Mouse (Mus musculus) embryonic facial prominence, embryonic 11.5 days (tissue): ENCODE results near the gene Pced1b. TPM values are rescaled to one million over a fixed set of nuclear protein-coding genes. Genes with fewer than 3 reads are reported as not detected.

Experiments used
- ATAC-seq: fragments of 200-750 bp; cut with Nextera tagmentation; replicated peaks from 2 replicates; pipeline ENCODE4 v1.8.0; 2017; ENCODE audit warnings: low read depth; ENCODE audit not compliant: insufficient number of reproducible peaks, low FRiP score, low TSS enrichment
- DNase-seq: peaks from one replicate; pipeline ENCODE4 v3.0.0-alpha.2; 2015; ENCODE audit warnings: low spot score
- H3K27ac ChIP-seq: fragments of 300-500 bp; sonication (generic); replicated peaks from 2 replicates; pipeline ENCODE4 v1.5.1; 2014; ENCODE audit warnings: mild to moderate bottlenecking, low read depth, low read length, control low read depth
- H3K27me3 ChIP-seq: fragments of 300-500 bp; sonication (generic); 2 replicates; pipeline ENCODE4 v1.6.1; 2014; ENCODE audit warnings: mild to moderate bottlenecking, low read length, moderate library complexity, mixed read lengths; ENCODE audit not compliant: control insufficient read depth, insufficient read depth
- H3K36me3 ChIP-seq: fragments of 300-500 bp; sonication (generic); replicated peaks from 2 replicates; pipeline ENCODE4 v1.6.1; 2014; ENCODE audit warnings: low read depth, mild to moderate bottlenecking, low read length, moderate library complexity, mixed read lengths; ENCODE audit not compliant: control insufficient read depth, insufficient read depth
- H3K4me1 ChIP-seq: fragments of 300-500 bp; sonication (generic); 2 replicates; pipeline ENCODE4 v1.6.1; 2014; ENCODE audit warnings: low read length, mixed read lengths; ENCODE audit not compliant: control insufficient read depth, insufficient read depth
- H3K4me2 ChIP-seq: fragments of 300-500 bp; sonication (generic); 2 replicates; pipeline ENCODE4 v1.6.1; 2014; ENCODE audit warnings: low read depth, mild to moderate bottlenecking, control low read depth, low read length, moderate library complexity
- H3K4me3 ChIP-seq: fragments of 300-500 bp; sonication (generic); 2 replicates; pipeline ENCODE4 v1.5.1; 2014; ENCODE audit warnings: low read depth, low read length, control low read depth
- H3K9ac ChIP-seq: fragments of 300-500 bp; sonication (generic); replicated peaks from 2 replicates; pipeline ENCODE4 v1.6.1; 2014; ENCODE audit warnings: mild to moderate bottlenecking, control low read depth, low read length
- H3K9me3 ChIP-seq: fragments of 300-500 bp; sonication (generic); replicated peaks from 2 replicates; pipeline ENCODE4 v1.6.1; 2016; ENCODE audit warnings: mild to moderate bottlenecking, low read length, inconsistent platforms, mixed read lengths; ENCODE audit not compliant: control insufficient read depth
- WGBS: fragments of 180-500 bp; shearing (Covaris S2); extraction: QIAGEN DNeasy Blood & Tissue Kit; methylation state at CpG from one replicate; pipeline ENCODE4 v1.1.7; 2014; 5-methylcytosine and 5-hydroxymethylcytosine counted together
- polyA plus RNA-seq: library from polyadenylated mRNA; unstranded; fragments of >200 nt; fragmentation: Nextera tagmentation; extraction: Ambion mirVana; gene quantifications from 2 replicates; pipeline ENCODE4 v1.2.1, GENCODE M21; 2014

Gene Pced1b
- polyA plus RNA-seq, 1 experiment from 2014 or later = 4.3 TPM

DNA sequence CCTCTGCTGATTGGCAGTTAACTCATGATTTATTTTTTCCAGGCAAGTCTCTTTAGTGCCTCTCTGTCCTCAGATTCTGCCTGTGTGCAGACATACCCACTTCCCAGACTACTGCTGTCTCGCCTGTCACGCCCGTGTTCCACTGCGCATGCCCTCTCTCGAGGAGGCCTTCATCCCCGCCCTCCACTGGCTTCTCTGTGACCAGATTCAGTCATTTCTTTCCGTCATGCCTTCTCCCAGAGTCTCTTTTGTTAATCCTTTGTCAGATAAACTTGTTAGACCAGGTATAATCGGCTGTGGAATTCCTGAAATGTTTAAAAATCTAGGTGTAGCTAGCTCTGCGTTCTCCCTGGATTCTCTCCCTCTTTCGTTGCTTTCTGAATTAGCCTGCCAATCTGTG is 23.5 kb upstream of the Pced1b start:
- Histone ChIP-seq H3K4me2 (no peak overlapping the region), H3K9ac (no peak overlapping the region), H3K4me1 (no peaks in the 10 kb centered on the region), H3K36me3 (no peaks in the 10 kb centered on the region), H3K27me3 (no peaks in the 10 kb centered on the region), H3K27ac (no peak overlapping the region), H3K9me3 (no peaks in the 10 kb centered on the region), H3K4me3 (no peak overlapping the region)
- WGBS = 85% methylated on average over 10 of the region's 10 CpGs
- ATAC-seq (no peak), DNase-seq (peak; percentile 11)

DNA sequence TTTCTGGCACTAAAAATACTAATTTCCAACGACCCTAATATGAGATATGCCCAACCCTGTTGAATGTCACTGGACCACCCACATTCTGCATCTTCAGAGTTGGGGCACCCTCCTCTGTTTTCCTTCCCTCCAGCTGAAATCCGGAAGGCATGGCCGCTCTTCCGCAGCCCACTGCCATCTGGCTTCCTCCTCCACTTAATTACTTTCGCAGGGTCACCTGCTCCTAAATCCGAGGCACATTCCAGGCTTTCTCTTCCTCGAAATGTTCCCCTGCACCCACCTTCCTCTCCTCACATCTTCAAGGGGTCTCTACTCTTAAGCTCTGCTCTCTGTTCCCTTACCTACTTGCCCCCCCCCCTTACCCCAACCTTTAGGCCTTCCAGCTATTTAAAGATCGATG is 22.9 kb upstream of the Pced1b start:
- DNase-seq (no peak), ATAC-seq (no peak)
- Histone ChIP-seq H3K27ac (no peak overlapping the region), H3K9ac (no peak overlapping the region), H3K4me3 (no peak overlapping the region), H3K4me1 (no peaks in the 10 kb centered on the region), H3K9me3 (no peaks in the 10 kb centered on the region), H3K36me3 (no peaks in the 10 kb centered on the region), H3K27me3 (no peaks in the 10 kb centered on the region), H3K4me2 (no peak overlapping the region)
- WGBS = 69% methylated on average over 8 of the region's 8 CpGs

DNA sequence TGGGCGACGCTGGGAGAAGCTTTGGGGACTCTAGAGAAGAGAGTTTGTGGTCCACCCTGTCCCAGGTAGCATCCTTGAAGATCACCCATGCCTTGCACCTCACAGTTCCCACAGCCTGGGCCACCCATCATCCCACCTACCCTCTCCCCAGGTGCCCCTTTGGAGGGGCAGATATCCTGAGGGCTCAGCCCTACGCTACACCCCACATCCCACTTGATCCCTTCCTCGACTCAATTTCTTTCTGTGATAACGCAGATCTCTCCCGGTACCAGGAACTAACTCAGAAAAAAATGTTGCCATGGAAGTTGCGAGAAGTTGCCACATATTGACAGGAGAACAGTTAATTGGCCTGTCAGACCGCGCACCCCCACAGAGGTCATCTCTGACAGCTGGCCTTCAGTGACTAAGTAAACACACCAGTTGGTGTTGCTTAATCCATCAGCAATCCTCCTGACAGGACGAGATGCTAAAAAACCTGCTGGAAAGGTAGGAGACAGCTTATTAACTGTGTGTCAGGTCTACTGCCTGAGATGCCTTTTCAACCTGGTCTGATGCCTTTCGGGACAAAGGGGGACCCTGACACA is 17.3 kb upstream of the Pced1b start:
- H3K4me1 ChIP-seq = no peaks in the 10 kb centered on the region
- no peak overlapping the region for H3K27ac ChIP-seq
- no peak overlapping the region for H3K9ac ChIP-seq
- no peak overlapping the region for H3K4me3 ChIP-seq
- ATAC-seq (no peak), DNase-seq (no peak)
- WGBS = 82% methylated on average over 11 of the region's 11 CpGs
- no peaks in the 10 kb centered on the region for H3K27me3 ChIP-seq
- no peaks in the 10 kb centered on the region for H3K9me3 ChIP-seq
- H3K36me3 ChIP-seq = no peaks in the 10 kb centered on the region
- H3K4me2 ChIP-seq = no peak overlapping the region

DNA sequence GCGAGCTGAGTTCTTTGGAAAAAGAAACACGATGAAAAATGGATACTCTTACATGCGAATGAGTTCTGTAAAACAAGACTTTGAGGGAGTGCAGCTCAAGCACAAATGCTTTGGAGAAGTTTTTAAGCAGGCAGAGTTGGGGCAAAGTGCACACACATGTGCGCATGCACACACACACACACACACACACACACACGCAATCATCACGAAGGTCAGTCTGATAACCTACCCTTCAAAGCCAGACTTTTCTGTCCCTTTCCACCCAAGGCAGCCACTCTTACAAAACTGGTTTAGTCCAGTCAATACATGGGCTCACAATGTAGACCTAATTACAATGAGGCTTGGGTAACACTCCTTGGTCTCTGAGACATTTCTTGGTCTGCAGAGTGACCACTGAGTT is 12.8 kb upstream of the Pced1b start:
- H3K4me3 ChIP-seq = no peak overlapping the region
- ATAC-seq (no peak), DNase-seq (no peak)
- WGBS = 94% methylated on average over 6 of the region's 6 CpGs
- no peaks in the 10 kb centered on the region for H3K36me3 ChIP-seq
- H3K27me3 ChIP-seq = no peaks in the 10 kb centered on the region
- H3K4me2 ChIP-seq = no peak overlapping the region
- H3K9me3 ChIP-seq = no peaks in the 10 kb centered on the region
- H3K9ac ChIP-seq = no peak overlapping the region
- H3K27ac ChIP-seq = no peak overlapping the region
- no peaks in the 10 kb centered on the region for H3K4me1 ChIP-seq

DNA sequence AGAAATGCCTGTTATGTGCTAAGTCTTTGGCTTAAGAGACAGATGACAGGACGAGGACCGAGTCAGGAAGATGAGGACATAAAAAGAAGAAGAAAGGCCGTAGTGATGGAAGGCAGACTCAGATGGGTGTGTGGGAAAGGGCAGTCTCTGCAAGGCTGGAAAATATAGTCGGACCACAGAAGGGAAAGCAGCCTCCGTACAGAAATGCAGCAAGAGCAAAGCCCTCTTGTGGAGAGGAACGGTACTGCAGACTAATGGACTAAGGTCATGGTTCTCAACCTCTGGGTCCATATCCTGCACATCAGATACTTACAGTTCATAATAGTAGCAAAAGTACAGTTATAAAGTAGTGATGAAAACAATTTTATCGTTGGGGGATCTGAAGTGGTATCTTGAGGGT is 11.7 kb upstream of the Pced1b start:
- Histone ChIP-seq H3K4me2 (no peak overlapping the region), H3K27me3 (no peaks in the 10 kb centered on the region), H3K4me3 (no peak overlapping the region), H3K27ac (no peak overlapping the region), H3K9ac (no peak overlapping the region), H3K9me3 (no peaks in the 10 kb centered on the region), H3K36me3 (no peaks in the 10 kb centered on the region), H3K4me1 (no peaks in the 10 kb centered on the region)
- ATAC-seq (no peak), DNase-seq (peak; percentile 84)
- WGBS = 31% methylated on average over 7 of the region's 7 CpGs

DNA sequence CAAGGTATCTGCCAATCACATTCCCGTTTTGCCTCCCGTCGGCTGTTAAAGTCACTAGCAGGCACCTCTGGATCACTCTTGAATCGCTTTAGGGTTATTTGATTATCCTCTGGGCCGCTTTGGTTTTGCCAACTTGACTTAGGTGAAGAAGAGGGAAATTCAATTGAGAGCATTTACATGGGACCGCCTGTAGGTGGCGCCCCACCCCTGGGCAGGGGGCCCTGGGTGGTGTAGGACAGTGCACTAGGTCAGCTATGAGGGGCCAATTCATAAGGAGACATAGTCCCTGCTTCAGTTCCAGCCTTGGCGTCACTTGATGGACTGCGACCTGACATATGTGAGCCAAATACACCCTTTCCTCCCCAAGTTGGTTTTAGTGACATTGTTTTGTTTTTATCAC is 10.0 kb upstream of the Pced1b start:
- ATAC-seq (no peak), DNase-seq (peak; percentile 18)
- Histone ChIP-seq H3K36me3 (no peaks in the 10 kb centered on the region), H3K27ac (no peak overlapping the region), H3K27me3 (no peaks in the 10 kb centered on the region), H3K9me3 (no peaks in the 10 kb centered on the region), H3K4me1 (no peaks in the 10 kb centered on the region), H3K4me3 (no peak overlapping the region), H3K9ac (no peak overlapping the region), H3K4me2 (no peak overlapping the region)
- WGBS = 51% methylated on average over 9 of the region's 9 CpGs

DNA sequence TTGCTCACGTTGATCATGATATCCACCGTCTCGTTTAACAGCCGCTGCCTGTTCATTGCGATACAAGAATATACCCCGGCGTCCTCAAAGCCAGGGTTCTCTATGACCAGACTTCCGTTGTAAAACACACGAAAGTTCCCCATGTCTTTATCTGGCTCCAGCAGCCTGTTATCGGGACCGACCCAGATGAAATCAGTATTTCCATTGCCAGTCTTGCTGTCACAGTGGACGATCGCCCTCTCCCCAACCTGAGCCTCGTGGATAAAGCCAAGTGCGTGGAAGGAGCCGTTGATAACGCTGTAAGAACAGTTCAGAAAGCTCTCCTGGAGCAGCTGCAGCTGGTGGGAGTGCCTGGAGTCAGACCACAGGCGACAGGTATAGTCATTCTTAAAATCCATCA is 1.5 kb upstream of the Pced1b start:
- no peak for ATAC-seq
- WGBS = 89% methylated on average over 18 of the region's 18 CpGs
- no peaks in the 10 kb centered on the region for H3K36me3 ChIP-seq
- no peaks in the 10 kb centered on the region; the same call in 1 of the 2 replicates for H3K27me3 ChIP-seq
- H3K9ac ChIP-seq = no peak overlapping the region
- no peak for DNase-seq
- no peak overlapping the region for H3K4me2 ChIP-seq
- H3K4me3 ChIP-seq = no peak overlapping the region
- H3K27ac ChIP-seq = no peak overlapping the region
- no peaks in the 10 kb centered on the region; the same call in 1 of the 2 replicates for H3K4me1 ChIP-seq
- no peaks in the 10 kb centered on the region for H3K9me3 ChIP-seq

DNA sequence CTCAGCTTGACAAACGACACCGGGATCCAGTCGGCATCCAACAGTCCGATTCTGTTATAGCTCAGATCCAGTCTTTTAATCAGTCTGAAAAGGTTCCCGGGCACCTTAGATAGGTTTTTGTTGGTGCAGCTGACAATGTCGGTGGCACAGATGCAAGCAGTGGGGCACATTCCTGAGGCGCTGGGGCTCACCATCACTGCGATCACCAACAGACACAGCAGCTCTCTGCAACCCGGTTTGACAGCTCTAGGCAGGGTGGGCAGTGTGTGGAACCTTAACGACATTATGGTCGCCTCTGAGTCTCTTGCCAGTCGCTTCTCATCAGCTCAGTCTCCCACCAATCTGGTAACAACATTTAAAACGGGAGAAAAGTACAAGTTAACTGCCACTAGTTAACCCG is 651 bp upstream of the Pced1b start:
- H3K4me3 ChIP-seq = peak overlapping the region; percentile 81; the same call in 1 of the 2 replicates
- DNase-seq = no peak

More for the DNA sequence above, 651 bp upstream of the Pced1b start:
- Histone ChIP-seq H3K27ac (no peak overlapping the region), H3K9me3 (no peaks in the 10 kb centered on the region), H3K9ac (no peak overlapping the region), H3K36me3 (no peaks in the 10 kb centered on the region), H3K27me3 (no peaks in the 10 kb centered on the region; the same call in 1 of the 2 replicates), H3K4me2 (no peak overlapping the region), H3K4me1 (no peaks in the 10 kb centered on the region; the same call in 1 of the 2 replicates)
- WGBS = 25% methylated on average over 14 of the region's 14 CpGs
- no peak for ATAC-seq
